Mouse (Mus musculus) thymus, postnatal 4 days (tissue): ENCODE results near the gene Zfp597.

ENCODE experiments used
- DNase-seq: peaks from one replicate; pipeline ENCODE4 v3.0.0; 2021

The Zfp597 gene

DNA sequence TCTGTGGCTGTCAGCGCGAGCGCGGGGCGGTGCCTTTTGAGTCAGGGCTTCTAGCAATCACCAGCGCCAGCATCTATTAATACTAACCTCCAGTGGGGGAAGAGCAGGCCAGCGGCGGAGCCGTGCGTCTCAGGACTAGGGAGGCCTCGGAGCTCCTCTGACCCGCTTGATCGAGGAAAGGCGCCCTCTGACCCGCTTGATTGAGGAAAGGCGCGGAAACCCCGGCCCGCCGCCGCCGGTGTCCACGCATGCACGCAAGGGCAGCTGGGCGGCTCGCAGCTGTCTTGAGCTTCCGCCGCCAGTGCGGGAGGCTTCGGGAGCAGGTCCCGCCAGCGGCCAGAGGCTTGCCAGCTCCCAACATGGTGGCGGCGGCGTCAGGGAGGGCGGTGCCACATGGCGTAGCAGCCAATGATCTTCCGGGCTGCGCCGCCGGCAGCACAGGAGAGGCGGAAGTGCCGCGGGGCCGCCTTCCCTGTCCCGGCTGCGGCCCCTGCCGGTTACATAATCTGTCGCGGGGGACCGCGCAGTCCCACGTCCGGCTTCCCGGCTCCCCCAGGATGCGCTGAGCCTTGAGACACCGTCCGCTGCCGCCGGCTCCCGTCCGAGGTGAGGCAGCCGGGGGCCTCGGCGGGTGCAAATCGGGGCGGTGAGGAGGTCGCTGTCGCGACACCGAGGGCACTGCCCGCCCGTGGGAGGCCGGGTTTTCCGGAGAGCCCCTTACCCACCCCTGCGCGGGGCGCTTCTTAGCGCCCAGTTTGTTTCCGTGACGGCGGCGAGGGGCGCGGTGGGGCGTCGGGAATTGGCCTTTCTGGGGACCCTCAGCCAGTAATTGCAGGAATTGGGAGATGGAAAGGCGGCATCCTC is at the start of gene Zfp597, which contains the start of gene Gm20695:
TSS of gene Zfp597 (minus strand) at position 361 of the 864 bp plus-strand sequence.
TSS of gene Gm20695 (plus strand) at position 448 of the 864 bp plus-strand sequence.
- peak; percentile 96 for DNase-seq

DNA sequence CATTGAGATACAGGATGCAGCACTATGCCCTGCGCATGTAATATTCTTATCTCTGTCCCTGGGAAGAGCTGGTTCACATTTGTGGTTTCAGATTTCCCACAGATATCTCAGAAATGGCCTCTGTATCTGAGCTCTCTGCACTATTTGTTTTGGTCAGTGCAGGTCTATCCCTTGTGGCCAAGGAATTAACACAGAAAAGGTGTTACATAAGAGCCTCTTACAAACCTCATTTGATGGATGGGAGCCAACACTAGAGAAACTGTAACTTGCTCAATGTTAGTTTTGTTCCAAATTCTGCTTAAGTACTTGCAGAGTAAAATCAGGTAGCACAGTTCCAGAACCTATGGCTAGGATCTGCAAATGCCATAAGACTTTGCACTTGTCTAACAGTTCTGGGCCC is 49.7 kb upstream of the Zfp597 start:
- no peak for DNase-seq

DNA sequence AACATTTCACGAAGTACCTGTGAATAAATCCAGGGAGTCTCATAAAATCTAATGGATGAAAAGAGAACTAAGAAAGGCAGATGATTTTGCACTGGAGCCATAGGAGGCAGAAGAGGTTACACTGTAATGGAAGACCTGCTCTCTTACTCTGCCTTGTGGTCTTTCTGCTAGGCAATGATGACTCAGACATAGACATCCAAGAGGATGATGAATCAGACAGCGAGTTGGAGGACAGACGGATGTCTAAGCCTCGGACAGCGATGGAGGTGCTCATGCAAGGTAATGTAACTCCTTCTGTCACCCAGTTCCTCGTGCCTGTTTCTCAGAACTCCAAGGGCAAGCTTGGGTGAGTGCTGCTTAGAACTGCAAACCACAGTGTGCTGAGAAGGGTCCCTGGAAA is 49.2 kb upstream of the Zfp597 start:
- DNase-seq = no peak

DNA sequence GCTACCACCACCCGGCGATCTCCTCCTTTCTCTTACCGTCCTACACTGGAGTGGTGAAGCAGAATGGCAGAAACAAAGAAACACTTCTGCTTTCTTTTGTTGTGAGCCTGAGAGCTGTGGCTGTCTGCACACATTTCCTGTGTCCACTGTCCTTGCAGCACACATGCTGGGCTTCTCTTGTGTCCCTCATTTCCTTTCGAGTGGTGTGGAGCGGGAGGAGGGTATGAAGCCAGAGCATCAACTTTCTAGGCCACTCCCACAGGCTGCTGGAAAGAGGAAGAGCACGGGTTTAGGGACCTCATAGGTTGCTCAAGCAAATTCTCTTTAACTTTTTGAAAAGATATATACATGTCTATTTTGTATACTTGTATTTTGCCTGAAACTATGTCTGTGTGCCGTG is 44.8 kb upstream of the Zfp597 start:
- DNase-seq = no peak

- DNase-seq = no peak
Observed at GRCm38 (mm10) chr16:3928582-3928981, 44.2 kb upstream of the Zfp597 start.

GRCm38 (mm10) chr16:3923966-3924365 is 39.6 kb upstream of the Zfp597 start:
- no peak for DNase-seq

GRCm38 (mm10) chr16:3923515-3923914 is 39.2 kb upstream of the Zfp597 start:
- no peak for DNase-seq

DNA sequence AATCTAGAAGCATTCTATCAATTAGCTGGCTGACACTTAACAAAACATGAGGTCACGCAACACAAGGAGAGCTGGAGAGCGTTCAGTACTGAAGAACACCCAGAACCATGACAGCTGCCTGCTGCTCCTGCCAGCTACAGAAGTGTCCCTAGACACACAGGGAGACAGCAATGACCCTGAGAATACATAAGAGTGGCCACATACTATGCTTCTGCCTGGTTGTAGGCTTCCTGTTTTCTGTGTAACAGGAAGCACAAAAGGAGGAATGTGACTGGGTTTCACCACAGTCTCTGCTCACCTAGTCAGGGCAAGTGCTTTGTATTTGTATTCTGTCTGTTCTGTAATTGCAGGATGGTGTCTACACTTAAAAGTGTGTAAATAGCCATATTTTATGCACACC is 36.4 kb upstream of the Zfp597 start:
- DNase-seq = no peak

DNA sequence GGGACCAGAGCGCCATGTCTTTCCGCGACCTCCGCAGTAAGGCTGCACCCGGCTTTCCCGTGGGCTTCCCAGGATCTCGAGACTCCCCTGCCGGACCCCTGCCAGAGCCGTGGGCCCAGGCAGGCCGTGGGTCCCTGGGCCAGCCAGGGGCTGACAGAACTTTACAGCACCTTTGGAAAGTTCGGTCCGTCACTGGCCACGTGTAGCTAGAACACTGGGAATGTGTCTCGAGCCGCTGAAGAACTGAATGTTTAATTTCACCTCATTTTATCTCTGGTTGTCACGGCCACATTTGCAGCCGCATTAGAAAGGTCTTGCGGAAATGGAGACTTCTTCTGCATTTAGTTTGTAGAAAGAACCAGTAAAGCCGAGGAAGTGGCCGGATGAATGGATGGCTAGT is 24.8 kb upstream of the Zfp597 start:
- no peak for DNase-seq

GRCm38 (mm10) chr16:3908537-3909111 is 24.3 kb upstream of the Zfp597 start, which contains the start of the genes 1700037C18Rik and Cluap1:
TSS of gene 1700037C18Rik (minus strand) at chr16:3908689.
TSS of gene Cluap1 (plus strand) at chr16:3908801.
- peak; percentile 92 for DNase-seq

DNA sequence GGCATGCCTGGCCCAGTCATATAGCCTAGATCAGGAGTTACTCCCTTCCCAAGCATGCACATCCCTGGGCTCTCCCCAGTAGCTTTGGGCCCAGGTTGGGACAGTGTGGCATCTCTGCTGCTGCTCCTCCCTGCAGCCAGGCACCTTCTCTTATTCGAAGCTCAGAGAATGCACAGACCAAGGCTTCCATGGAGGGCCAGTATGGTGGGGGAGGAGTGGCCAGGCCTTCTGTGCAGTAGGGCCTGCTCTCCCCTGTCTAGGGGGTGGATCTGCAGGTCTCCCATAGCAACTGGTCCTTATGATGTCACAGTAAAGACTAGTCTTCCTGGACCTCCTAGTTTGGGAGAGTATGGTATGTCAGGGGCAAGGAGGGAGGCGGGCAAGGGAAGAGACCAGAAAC is 23.1 kb upstream of the Zfp597 start:
- no peak for DNase-seq

DNA sequence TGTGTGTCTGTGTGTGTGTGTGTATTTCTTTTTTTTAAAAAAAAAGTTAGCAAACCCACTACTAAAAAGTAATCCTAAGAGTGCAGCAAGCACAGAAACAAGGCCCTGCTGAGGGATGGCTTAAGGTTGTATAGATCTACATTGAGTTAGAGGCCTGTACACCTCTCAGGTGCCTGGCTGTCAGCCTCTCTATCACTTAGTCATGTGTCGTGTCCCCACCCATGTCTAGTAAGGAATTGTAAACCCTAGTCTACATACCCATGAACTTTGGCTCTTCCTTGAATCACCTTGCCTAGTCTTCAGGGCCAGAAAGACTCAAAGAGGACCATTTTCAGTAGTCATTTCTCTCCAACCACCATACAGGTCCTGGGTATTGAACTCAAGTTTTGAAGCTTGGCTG is 12.2 kb upstream of the Zfp597 start:
- no peak for DNase-seq

GRCm38 (mm10) chr16:3896046-3896445 is 11.7 kb upstream of the Zfp597 start:
- DNase-seq = no peak

GRCm38 (mm10) chr16:3895173-3895792 is 10.9 kb upstream of the Zfp597 start:
- DNase-seq = peak; percentile 38

GRCm38 (mm10) chr16:3893739-3894138 is 9.4 kb upstream of the Zfp597 start:
- no peak for DNase-seq

GRCm38 (mm10) chr16:3891621-3892295 is 7.4 kb upstream of the Zfp597 start:
- no peak for DNase-seq

GRCm38 (mm10) chr16:3885065-3885670 is 807 bp upstream of the Zfp597 start:
- no peak for DNase-seq

GRCm38 (mm10) chr16:3876346-3876745 is 8.0 kb downstream of the Zfp597 start:
- DNase-seq = no peak

DNA sequence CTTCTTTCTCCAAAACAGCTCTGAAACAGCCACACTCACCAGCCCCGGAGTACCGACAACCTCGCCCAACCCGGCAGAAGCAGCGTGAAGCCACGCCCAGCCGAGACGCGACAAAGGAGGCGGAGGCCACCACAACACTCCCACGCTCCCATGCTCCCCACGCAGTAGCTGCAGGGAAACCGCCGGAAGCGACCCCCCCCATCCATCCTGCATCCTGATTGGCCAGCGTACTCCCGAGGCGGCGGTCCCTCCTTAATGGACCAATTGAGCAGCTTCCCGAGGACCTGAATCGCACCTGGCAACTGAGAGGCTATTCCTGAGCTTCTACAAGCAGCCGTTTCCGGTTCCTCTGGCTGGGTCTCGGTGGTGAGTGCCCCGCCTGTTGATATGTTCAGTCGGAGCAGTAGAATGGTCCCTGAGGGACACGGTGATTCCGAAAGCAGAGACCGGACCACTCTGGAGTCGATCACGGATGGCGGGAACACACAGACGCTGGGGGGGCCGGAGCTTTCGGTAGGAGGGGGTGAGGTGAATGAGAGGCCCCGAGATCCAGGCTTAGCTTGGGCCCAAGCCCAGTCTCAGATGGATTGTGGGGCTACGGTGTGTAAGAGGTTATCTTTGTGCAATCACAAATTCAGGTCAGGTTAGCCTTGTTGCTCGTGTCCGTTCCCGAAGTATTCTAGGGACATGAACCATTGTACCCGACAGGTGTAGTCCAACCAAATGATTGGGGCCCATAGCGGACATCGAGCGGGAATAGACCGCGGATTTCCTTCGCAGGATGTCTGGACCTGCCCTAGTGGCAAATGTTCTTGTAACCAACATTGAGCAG is 11.9 kb downstream of the Zfp597 start, which contains the start of gene Naa60:
TSS of gene Naa60 (plus strand) at position 160 of the 832 bp plus-strand sequence.
- peak; percentile 94 for DNase-seq

DNA sequence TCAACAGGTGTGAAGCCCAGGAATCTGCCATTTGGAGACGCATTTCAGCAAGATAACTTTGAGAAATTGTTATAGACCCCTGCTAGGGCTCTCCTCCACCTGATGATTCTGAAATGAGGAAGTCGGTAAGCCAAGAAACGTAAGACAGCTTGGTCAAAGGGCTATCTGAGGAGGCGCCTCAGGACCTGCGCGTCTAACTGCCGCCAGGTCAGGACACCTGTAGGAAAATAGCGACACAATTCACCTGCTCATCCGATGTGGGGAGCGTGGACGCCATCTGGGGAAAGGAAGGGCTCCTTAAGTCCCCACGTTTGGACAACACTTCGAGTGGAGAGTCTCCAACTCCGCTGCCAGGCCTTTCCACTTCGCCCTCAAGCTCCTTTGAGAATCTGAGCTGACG is 12.5 kb downstream of the Zfp597 start:
- no peak for DNase-seq

GRCm38 (mm10) chr16:3859254-3859653 is 25.1 kb downstream of the Zfp597 start:
- no peak for DNase-seq

- no peak for DNase-seq
Observed at GRCm38 (mm10) chr16:3855776-3856175, 28.6 kb downstream of the Zfp597 start.
